Mouse (Mus musculus) hindbrain, embryonic 13.5 days (tissue): Measurements from ENCODE around the gene Kansl1. TPM values are rescaled to one million over a fixed set of nuclear protein-coding genes. Genes with fewer than 3 reads are reported as not detected.

Experiments
- ATAC-seq: fragments of 200-750 bp; cut with Nextera tagmentation; 2 replicates; pipeline ENCODE4 v1.8.0; 2017; ENCODE audit warnings: moderate TSS enrichment; ENCODE audit not compliant: low FRiP score
- H3K27ac ChIP-seq: fragments of 300-500 bp; sonication (generic); 2 replicates; pipeline ENCODE4 v1.5.1; 2015; ENCODE audit warnings: inconsistent platforms, mild to moderate bottlenecking, moderate library complexity
- H3K27me3 ChIP-seq: fragments of 300-500 bp; sonication (generic); 2 replicates; pipeline ENCODE4 v1.6.1; 2015; ENCODE audit warnings: mild to moderate bottlenecking, inconsistent platforms
- H3K36me3 ChIP-seq: fragments of 300-500 bp; sonication (generic); 2 replicates; pipeline ENCODE4 v1.6.1; 2015; ENCODE audit warnings: mild to moderate bottlenecking, inconsistent platforms
- H3K4me1 ChIP-seq: fragments of 300-500 bp; sonication (generic); replicated peaks from 2 replicates; pipeline ENCODE4 v1.6.1; 2015; ENCODE audit warnings: inconsistent platforms
- H3K4me2 ChIP-seq: fragments of 300-500 bp; sonication (generic); 2 replicates; pipeline ENCODE4 v1.6.1; 2015; ENCODE audit warnings: inconsistent platforms, mild to moderate bottlenecking, moderate library complexity
- H3K4me3 ChIP-seq: fragments of 300-500 bp; sonication (generic); 2 replicates; pipeline ENCODE4 v1.5.1; 2015; ENCODE audit warnings: mild to moderate bottlenecking, inconsistent platforms
- H3K9ac ChIP-seq: fragments of 300-500 bp; sonication (generic); 2 replicates; pipeline ENCODE4 v1.6.1; 2015; ENCODE audit warnings: mild to moderate bottlenecking, inconsistent platforms
- H3K9me3 ChIP-seq: fragments of 300-500 bp; sonication (generic); 2 replicates; pipeline ENCODE4 v1.6.1; 2016; ENCODE audit warnings: inconsistent platforms
- WGBS: fragments of 180-500 bp; shearing (Covaris S2); methylation state at CpG from one replicate; pipeline ENCODE4 v1.1.7; 2015; 5-methylcytosine and 5-hydroxymethylcytosine counted together
- polyA plus RNA-seq: library from polyadenylated mRNA; unstranded; fragments of >200 nt; fragmentation: Nextera tagmentation; extraction: Ambion mirVana; gene quantifications from 2 replicates; pipeline ENCODE4 v1.2.1, GENCODE M21; 2015

Kansl1 gene
- polyA plus RNA-seq, 1 experiment from 2014 or later, result 27.9 TPM

- H3K27me3 ChIP-seq, result no peaks in the 10 kb centered on the region
- H3K4me2 ChIP-seq, result no peak overlapping the region
- H3K4me3 ChIP-seq, result no peak overlapping the region
- no peak for ATAC-seq
- H3K9me3 ChIP-seq, result no peaks in the 10 kb centered on the region
- no peak overlapping the region for H3K9ac ChIP-seq
- H3K4me1 ChIP-seq, result 0 out of 2 replicates have a peak, but pooled peaks cover 5% of the 10 kb centered on the region
- WGBS, result 95% methylated on average over 1 of the region's 1 CpGs
- H3K27ac ChIP-seq, result no peak overlapping the region
- H3K36me3 ChIP-seq, result no peaks in the 10 kb centered on the region
Observed at GRCm38 (mm10) chr11:104386595-104386994, 82.1 kb downstream of the Kansl1 start.

- no peaks in the 10 kb centered on the region for H3K9me3 ChIP-seq
- H3K27ac ChIP-seq, result no peak overlapping the region
- 0 out of 2 replicates have a peak, but pooled peaks cover 5% of the 10 kb centered on the region for H3K4me1 ChIP-seq
- no peak overlapping the region for H3K9ac ChIP-seq
- no peak overlapping the region for H3K4me3 ChIP-seq
- no peaks in the 10 kb centered on the region for H3K36me3 ChIP-seq
- no peak for ATAC-seq
- WGBS, result 90% methylated on average over 2 of the region's 2 CpGs
- H3K27me3 ChIP-seq, result no peaks in the 10 kb centered on the region
- no peak overlapping the region for H3K4me2 ChIP-seq
Observed at GRCm38 (mm10) chr11:104383167-104383810, 85.4 kb downstream of the Kansl1 start.

- H3K27ac ChIP-seq, result no peak overlapping the region
- H3K4me3 ChIP-seq, result no peak overlapping the region
- no peak for ATAC-seq
- WGBS, result 83% methylated on average over 4 of the region's 4 CpGs
- no peaks in the 10 kb centered on the region for H3K27me3 ChIP-seq
- 0 out of 2 replicates have a peak, but pooled peaks cover 5% of the 10 kb centered on the region for H3K4me1 ChIP-seq
- no peak overlapping the region for H3K9ac ChIP-seq
- H3K9me3 ChIP-seq, result no peaks in the 10 kb centered on the region
- no peaks in the 10 kb centered on the region for H3K36me3 ChIP-seq
- H3K4me2 ChIP-seq, result no peak overlapping the region
Observed at GRCm38 (mm10) chr11:104381887-104382286, 86.8 kb downstream of the Kansl1 start.

- Histone ChIP-seq H3K4me1 (0 out of 2 replicates have a peak, but pooled peaks cover 5% of the 10 kb centered on the region), H3K9me3 (no peaks in the 10 kb centered on the region), H3K9ac (no peak overlapping the region), H3K27me3 (no peaks in the 10 kb centered on the region), H3K4me3 (no peak overlapping the region), H3K4me2 (no peak overlapping the region), H3K27ac (no peak overlapping the region), H3K36me3 (no peaks in the 10 kb centered on the region)
- no peak for ATAC-seq
- 78% methylated on average over 1 of the region's 1 CpGs for WGBS
Observed at GRCm38 (mm10) chr11:104379635-104380034, 89.0 kb downstream of the Kansl1 start.

GRCm38 (mm10) chr11:104376291-104376690 lies 92.4 kb downstream of the Kansl1 start:
- H3K9ac ChIP-seq, result no peak overlapping the region
- H3K4me2 ChIP-seq, result no peak overlapping the region
- H3K9me3 ChIP-seq, result no peaks in the 10 kb centered on the region
- no peaks in the 10 kb centered on the region for H3K27me3 ChIP-seq
- WGBS, result 92% methylated on average over 3 of the region's 3 CpGs
- no peak overlapping the region for H3K4me3 ChIP-seq
- H3K27ac ChIP-seq, result no peak overlapping the region
- H3K36me3 ChIP-seq, result peaks cover 9% of the 10 kb centered on the region; the same call in 1 of the 2 replicates
- H3K4me1 ChIP-seq, result no peaks in the 10 kb centered on the region
- ATAC-seq, result no peak

GRCm38 (mm10) chr11:104367486-104368190 lies 101.0 kb downstream of the Kansl1 start:
- H3K4me1 ChIP-seq, result no peaks in the 10 kb centered on the region
- H3K4me2 ChIP-seq, result no peak overlapping the region
- WGBS, result 91% methylated on average over 5 of the region's 5 CpGs
- H3K36me3 ChIP-seq, result peaks cover 23% of the 10 kb centered on the region
- H3K9me3 ChIP-seq, result no peaks in the 10 kb centered on the region
- no peak overlapping the region for H3K27ac ChIP-seq
- no peaks in the 10 kb centered on the region for H3K27me3 ChIP-seq
- H3K4me3 ChIP-seq, result no peak overlapping the region
- no peak overlapping the region for H3K9ac ChIP-seq
- no peak for ATAC-seq

- no peak overlapping the region for H3K4me2 ChIP-seq
- H3K36me3 ChIP-seq, result peaks cover 23% of the 10 kb centered on the region
- H3K9ac ChIP-seq, result no peak overlapping the region
- H3K4me1 ChIP-seq, result no peaks in the 10 kb centered on the region
- H3K9me3 ChIP-seq, result no peaks in the 10 kb centered on the region
- H3K27ac ChIP-seq, result no peak overlapping the region
- ATAC-seq, result no peak
- WGBS, result 94% methylated on average over 2 of the region's 2 CpGs
- no peaks in the 10 kb centered on the region for H3K27me3 ChIP-seq
- no peak overlapping the region for H3K4me3 ChIP-seq
Observed at GRCm38 (mm10) chr11:104363823-104364600, 104.6 kb downstream of the Kansl1 start.

GRCm38 (mm10) chr11:104362704-104363103 lies 106.0 kb downstream of the Kansl1 start:
- no peaks in the 10 kb centered on the region for H3K27me3 ChIP-seq
- no peaks in the 10 kb centered on the region for H3K4me1 ChIP-seq
- H3K27ac ChIP-seq, result no peak overlapping the region
- no peak overlapping the region for H3K9ac ChIP-seq
- no peaks in the 10 kb centered on the region for H3K9me3 ChIP-seq
- 95% methylated on average over 1 of the region's 1 CpGs for WGBS
- H3K4me2 ChIP-seq, result no peak overlapping the region
- 0 out of 2 replicates have a peak, but pooled peaks cover 12% of the 10 kb centered on the region for H3K36me3 ChIP-seq
- ATAC-seq, result no peak
- no peak overlapping the region for H3K4me3 ChIP-seq

- no peaks in the 10 kb centered on the region for H3K27me3 ChIP-seq
- ATAC-seq, result no peak
- no peak overlapping the region for H3K4me3 ChIP-seq
- no peak overlapping the region for H3K9ac ChIP-seq
- no peaks in the 10 kb centered on the region for H3K9me3 ChIP-seq
- H3K4me2 ChIP-seq, result no peak overlapping the region
- peaks cover 11% of the 10 kb centered on the region for H3K36me3 ChIP-seq
- no peak overlapping the region for H3K27ac ChIP-seq
- H3K4me1 ChIP-seq, result no peaks in the 10 kb centered on the region
- WGBS, result 75% methylated on average over 2 of the region's 2 CpGs
Observed at GRCm38 (mm10) chr11:104361790-104362189, 106.9 kb downstream of the Kansl1 start.

- peaks cover 76% of the 10 kb centered on the region for H3K36me3 ChIP-seq
- H3K27me3 ChIP-seq, result no peaks in the 10 kb centered on the region
- H3K27ac ChIP-seq, result no peak overlapping the region
- no peaks in the 10 kb centered on the region for H3K9me3 ChIP-seq
- no peak overlapping the region for H3K4me2 ChIP-seq
- 62% methylated on average over 3 of the region's 3 CpGs for WGBS
- H3K9ac ChIP-seq, result no peak overlapping the region
- no peak for ATAC-seq
- no peak overlapping the region for H3K4me3 ChIP-seq
- H3K4me1 ChIP-seq, result no peaks in the 10 kb centered on the region
Observed at GRCm38 (mm10) chr11:104346931-104347330, 121.7 kb downstream of the Kansl1 start.

GRCm38 (mm10) chr11:104334946-104335345 lies 133.7 kb downstream of the Kansl1 start:
- Histone ChIP-seq H3K27me3 (no peaks in the 10 kb centered on the region), H3K4me3 (no peak overlapping the region), H3K36me3 (peaks cover 82% of the 10 kb centered on the region), H3K27ac (no peak overlapping the region; the same call in 1 of the 2 replicates), H3K4me1 (no peaks in the 10 kb centered on the region), H3K9ac (no peak overlapping the region), H3K4me2 (no peak overlapping the region), H3K9me3 (no peaks in the 10 kb centered on the region)
- 90% methylated on average over 13 of the region's 13 CpGs for WGBS
- no peak for ATAC-seq

- H3K36me3 ChIP-seq, result peaks cover 83% of the 10 kb centered on the region
- H3K4me2 ChIP-seq, result no peak overlapping the region
- H3K4me3 ChIP-seq, result no peak overlapping the region
- 88% methylated on average over 5 of the region's 5 CpGs for whole genome bisulfite sequencing
- peak; percentile 19; the same call in 1 of the 2 replicates for ATAC-seq
- H3K9ac ChIP-seq, result no peak overlapping the region
- H3K4me1 ChIP-seq, result no peaks in the 10 kb centered on the region
- H3K9me3 ChIP-seq, result no peaks in the 10 kb centered on the region
- no peaks in the 10 kb centered on the region for H3K27me3 ChIP-seq
- H3K27ac ChIP-seq, result peak overlapping the region; percentile 26; the same call in 1 of the 2 replicates
Observed at GRCm38 (mm10) chr11:104334115-104334514, 134.5 kb downstream of the Kansl1 start.
